Mouse (Mus musculus): ENCODE data around the gene Rab27a. TPM values are rescaled to one million over a fixed set of nuclear protein-coding genes. Genes with fewer than 3 reads are reported as not detected.
"Not testable (repeated sequence)": the region's sequence is repeated elsewhere in the genome, so short reads cannot be mapped to it uniquely, and the experiment has no call there.

Gene Rab27a
- polyA plus RNA-seq, 1 experiment from 2014 or later, result 6.0 TPM

GRCm38 (mm10) chr9:73101536-73101935 lies 56.9 kb downstream of the Rab27a start, which contains the start of gene Khdc3:
Gene Khdc3 (plus strand): TSS chr9:73101836.
- no peak within 1 kb of the TSS for H3K27ac ChIP-seq (ENCODE audit: low read length)
- H3K4me3 ChIP-seq (ENCODE audit: low read length), result no peak within 1 kb of the TSS
- no peaks in the 10 kb centered on the region for H3K36me3 ChIP-seq (ENCODE audit: insufficient read depth, low read length)
- H3K9me3 ChIP-seq (ENCODE audit: low read length), result no peaks in the 10 kb centered on the region
- 90% methylated on average over 5 of the region's 5 CpGs for WGBS
- H3K27me3 ChIP-seq (ENCODE audit: insufficient read depth, low read length), result peaks cover 16% of the 10 kb centered on the region; the same call in 1 of the 2 replicates
- H3K4me2 ChIP-seq (replicated peaks; ENCODE audit: low read depth, low read length), result no peak within 1 kb of the TSS
- 0 out of 2 replicates have a peak, but pooled peaks cover 7% of the 10 kb centered on the region for H3K4me1 ChIP-seq (ENCODE audit: insufficient read depth, low read length)
- H3K9ac ChIP-seq (replicated peaks; ENCODE audit: low read length), result no peak within 1 kb of the TSS
- no peak for ATAC-seq (ENCODE audit: low FRiP score, low TSS enrichment)

DNA sequence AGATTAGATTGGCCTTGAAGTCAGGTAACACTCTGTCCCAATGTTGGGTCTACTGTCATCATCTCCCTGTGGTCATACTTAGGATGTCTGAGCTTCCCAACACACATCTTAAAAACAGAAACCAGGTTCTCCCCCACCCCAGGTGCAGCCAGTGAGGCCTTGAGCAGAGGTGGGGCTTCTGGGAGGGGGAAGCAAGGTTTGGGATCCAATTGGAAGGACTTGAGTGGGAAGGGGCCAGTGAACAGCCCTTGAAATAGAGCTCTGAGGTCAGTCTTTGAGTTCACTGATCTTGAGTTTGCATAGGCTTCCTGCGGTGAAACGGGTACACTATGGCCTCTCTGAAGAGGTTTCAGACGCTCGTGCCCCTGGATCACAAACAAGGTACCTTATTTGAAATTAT lies 57.5 kb downstream of the Rab27a start, which contains the start of gene Gm20509:
Gene Gm20509, plus strand, starts transcription at position 290 of the 400 bp plus-strand sequence.
- WGBS, result 90% methylated on average over 4 of the region's 4 CpGs
- H3K4me3 ChIP-seq (ENCODE audit: low read length), result peak within 1 kb of the TSS; percentile 49
- H3K27ac ChIP-seq (ENCODE audit: low read length), result no peak within 1 kb of the TSS
- ATAC-seq (ENCODE audit: low FRiP score, low TSS enrichment), result no peak
- no peaks in the 10 kb centered on the region for H3K9me3 ChIP-seq (ENCODE audit: low read length)
- peak within 1 kb of the TSS; percentile 85 for H3K4me2 ChIP-seq (replicated peaks; ENCODE audit: low read depth, low read length)
- peaks cover 17% of the 10 kb centered on the region; the same call in 1 of the 2 replicates for H3K27me3 ChIP-seq (ENCODE audit: insufficient read depth, low read length)
- 0 out of 2 replicates have a peak, but pooled peaks cover 7% of the 10 kb centered on the region for H3K4me1 ChIP-seq (ENCODE audit: insufficient read depth, low read length)
- H3K36me3 ChIP-seq (ENCODE audit: insufficient read depth, low read length), result no peaks in the 10 kb centered on the region
- peak within 1 kb of the TSS; percentile 67 for H3K9ac ChIP-seq (replicated peaks; ENCODE audit: low read length)

DNA sequence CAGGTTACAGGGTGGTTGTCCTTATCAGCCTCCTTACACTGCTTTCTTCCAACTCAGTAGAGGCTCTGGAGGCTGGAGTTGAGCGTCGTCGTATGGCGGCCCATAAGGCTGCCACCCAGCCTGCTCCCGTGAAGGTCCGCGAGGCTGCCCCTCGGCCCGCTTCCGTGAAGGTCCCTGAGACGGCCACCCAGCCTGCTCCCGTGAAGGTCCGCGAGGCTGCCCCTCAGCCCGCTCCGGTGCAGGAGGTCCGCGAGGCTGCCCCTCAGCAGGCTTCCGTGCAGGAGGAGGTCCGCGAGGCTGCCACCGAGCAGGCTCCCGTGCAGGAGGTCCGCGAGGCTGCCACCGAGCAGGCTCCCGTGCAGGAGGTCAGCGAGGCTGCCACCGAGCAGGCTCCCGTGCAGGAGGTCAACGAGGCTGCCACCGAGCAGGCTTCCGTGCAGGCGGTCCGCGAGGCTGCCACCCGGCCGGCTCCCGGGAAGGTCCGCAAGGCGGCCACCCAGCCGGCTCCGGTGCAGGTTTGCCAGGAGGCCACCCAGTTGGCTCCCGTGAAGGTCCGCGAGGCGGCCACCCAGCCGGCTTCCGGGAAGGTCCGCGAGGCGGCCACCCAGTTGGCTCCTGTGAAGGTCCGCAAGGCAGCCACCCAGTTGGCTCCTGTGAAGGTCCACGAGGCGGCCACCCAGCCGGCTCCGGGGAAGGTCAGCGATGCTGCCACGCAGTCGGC lies 58.7 kb downstream of the Rab27a start:
- Histone ChIP-seq H3K27ac (ENCODE audit: low read length) (no peak overlapping the region), H3K4me2 (replicated peaks; ENCODE audit: low read depth, low read length) (peak overlapping the region; percentile 85), H3K27me3 (ENCODE audit: insufficient read depth, low read length) (peaks cover 17% of the 10 kb centered on the region; the same call in 1 of the 2 replicates), H3K36me3 (ENCODE audit: insufficient read depth, low read length) (no peaks in the 10 kb centered on the region), H3K9me3 (ENCODE audit: low read length) (no peaks in the 10 kb centered on the region), H3K9ac (replicated peaks; ENCODE audit: low read length) (peak overlapping the region; percentile 67), H3K4me1 (ENCODE audit: insufficient read depth, low read length) (0 out of 2 replicates have a peak, but pooled peaks cover 7% of the 10 kb centered on the region), H3K4me3 (ENCODE audit: low read length) (peak overlapping the region; percentile 49)
- 3% methylated on average over 60 of the region's 60 CpGs for WGBS
- peak; percentile 66 for ATAC-seq (ENCODE audit: low FRiP score, low TSS enrichment)

GRCm38 (mm10) chr9:73103880-73104198 lies 59.2 kb downstream of the Rab27a start:
- 0 out of 2 replicates have a peak, but pooled peaks cover 7% of the 10 kb centered on the region for H3K4me1 ChIP-seq (ENCODE audit: insufficient read depth, low read length)
- H3K27ac ChIP-seq (ENCODE audit: low read length), result no peak overlapping the region
- 34% methylated on average over 5 of the region's 5 CpGs for WGBS
- H3K4me2 ChIP-seq (replicated peaks; ENCODE audit: low read depth, low read length), result peak overlapping the region; percentile 85
- peak; percentile 68 for ATAC-seq (ENCODE audit: low FRiP score, low TSS enrichment)
- peak overlapping the region; percentile 49 for H3K4me3 ChIP-seq (ENCODE audit: low read length)
- no peaks in the 10 kb centered on the region for H3K9me3 ChIP-seq (ENCODE audit: low read length)
- H3K36me3 ChIP-seq (ENCODE audit: insufficient read depth, low read length), result no peaks in the 10 kb centered on the region
- H3K27me3 ChIP-seq (ENCODE audit: insufficient read depth, low read length), result peaks cover 17% of the 10 kb centered on the region; the same call in 1 of the 2 replicates
- peak overlapping the region; percentile 67 for H3K9ac ChIP-seq (replicated peaks; ENCODE audit: low read length)

- H3K36me3 ChIP-seq (ENCODE audit: insufficient read depth, low read length), result no peaks in the 10 kb centered on the region
- ATAC-seq (ENCODE audit: low FRiP score, low TSS enrichment), result no peak
- no peak overlapping the region for H3K9ac ChIP-seq (replicated peaks; ENCODE audit: low read length)
- no peaks in the 10 kb centered on the region for H3K9me3 ChIP-seq (ENCODE audit: low read length)
- H3K27ac ChIP-seq (ENCODE audit: low read length), result no peak overlapping the region
- 0 out of 2 replicates have a peak, but pooled peaks cover 7% of the 10 kb centered on the region for H3K4me1 ChIP-seq (ENCODE audit: insufficient read depth, low read length)
- no peak overlapping the region for H3K4me3 ChIP-seq (ENCODE audit: low read length)
- 59% methylated on average over 1 of the region's 1 CpGs for WGBS
- H3K4me2 ChIP-seq (replicated peaks; ENCODE audit: low read depth, low read length), result no peak overlapping the region
- peaks cover 17% of the 10 kb centered on the region; the same call in 1 of the 2 replicates for H3K27me3 ChIP-seq (ENCODE audit: insufficient read depth, low read length)
Observed at GRCm38 (mm10) chr9:73105141-73105540, 60.5 kb downstream of the Rab27a start.

GRCm38 (mm10) chr9:73105771-73106170 lies 61.1 kb downstream of the Rab27a start:
- ATAC-seq (ENCODE audit: low FRiP score, low TSS enrichment), result no peak
- Histone ChIP-seq H3K27ac (ENCODE audit: low read length) (no peak overlapping the region), H3K4me3 (ENCODE audit: low read length) (no peak overlapping the region), H3K4me1 (ENCODE audit: insufficient read depth, low read length) (0 out of 2 replicates have a peak, but pooled peaks cover 7% of the 10 kb centered on the region), H3K36me3 (ENCODE audit: insufficient read depth, low read length) (no peaks in the 10 kb centered on the region), H3K4me2 (replicated peaks; ENCODE audit: low read depth, low read length) (no peak overlapping the region), H3K27me3 (ENCODE audit: insufficient read depth, low read length) (peaks cover 17% of the 10 kb centered on the region; the same call in 1 of the 2 replicates), H3K9me3 (ENCODE audit: low read length) (no peaks in the 10 kb centered on the region), H3K9ac (replicated peaks; ENCODE audit: low read length) (no peak overlapping the region)

DNA sequence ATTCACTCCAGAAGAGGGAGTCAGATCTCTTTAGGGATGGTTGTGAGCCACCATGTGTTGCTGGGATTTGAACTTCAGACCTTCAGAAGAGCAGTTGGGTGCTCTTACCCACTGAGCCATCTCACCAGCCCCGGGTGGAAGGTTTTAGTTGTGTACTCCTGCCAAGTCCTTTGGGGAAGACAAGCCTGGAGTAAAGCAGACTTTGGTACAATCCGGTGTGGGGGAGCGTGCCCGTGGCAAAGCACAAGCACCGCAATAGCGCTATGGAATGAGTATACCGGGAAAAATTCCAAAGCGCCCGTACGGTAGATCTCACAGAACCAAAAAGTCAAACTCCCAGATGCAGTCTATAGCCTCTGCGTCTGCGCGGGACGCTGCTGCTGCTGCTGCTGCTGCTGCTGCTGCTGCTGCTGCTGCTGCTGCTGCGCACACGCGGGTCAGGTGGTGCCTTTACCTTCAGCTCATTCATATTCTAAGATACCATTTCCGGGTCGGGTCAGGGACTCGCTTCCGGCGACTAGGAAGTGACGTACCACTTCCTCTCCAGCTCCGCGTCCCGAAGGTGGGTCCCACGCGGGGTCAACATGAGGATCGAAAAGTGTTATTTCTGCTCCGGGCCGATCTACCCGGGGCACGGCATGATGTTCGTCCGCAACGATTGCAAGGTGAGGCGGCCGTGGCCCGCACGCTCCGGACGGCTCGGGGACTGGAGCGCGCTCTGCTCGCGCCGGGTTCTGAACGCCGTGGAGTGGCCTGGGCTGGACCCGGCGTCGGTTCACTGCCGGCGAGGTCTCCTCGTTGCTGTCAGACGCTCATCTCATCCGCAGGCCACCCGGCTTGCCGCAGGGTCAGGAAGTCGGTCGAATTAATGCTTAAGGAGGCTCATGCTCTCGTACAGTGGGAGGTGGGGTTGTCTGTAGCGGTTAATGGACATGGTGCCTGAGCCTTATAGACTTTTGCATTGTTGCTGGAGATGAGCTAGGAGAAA lies 68.6 kb downstream of the Rab27a start, which contains the start of gene Rsl24d1:
Gene Rsl24d1, plus strand, starts transcription at position 508 of the 988 bp plus-strand sequence.
- Histone ChIP-seq H3K27me3 (ENCODE audit: insufficient read depth, low read length) (no peaks in the 10 kb centered on the region), H3K9me3 (ENCODE audit: low read length) (no peaks in the 10 kb centered on the region), H3K4me2 (replicated peaks; ENCODE audit: low read depth, low read length) (peak within 1 kb of the TSS; percentile 84), H3K4me3 (ENCODE audit: low read length) (peak within 1 kb of the TSS; percentile 99), H3K36me3 (ENCODE audit: insufficient read depth, low read length) (peaks cover 21% of the 10 kb centered on the region), H3K4me1 (ENCODE audit: insufficient read depth, low read length) (peaks cover 13% of the 10 kb centered on the region), H3K9ac (replicated peaks; ENCODE audit: low read length) (peak within 1 kb of the TSS; percentile 85), H3K27ac (ENCODE audit: low read length) (peak within 1 kb of the TSS; percentile 82)
- peak; percentile 97 for ATAC-seq (ENCODE audit: low FRiP score, low TSS enrichment)
- WGBS, result under 1% methylated on average over 64 of the region's 64 CpGs

GRCm38 (mm10) chr9:73116704-73117103 lies 72.0 kb downstream of the Rab27a start:
- Histone ChIP-seq H3K4me1 (ENCODE audit: insufficient read depth, low read length) (peaks cover 13% of the 10 kb centered on the region), H3K36me3 (ENCODE audit: insufficient read depth, low read length) (peaks cover 45% of the 10 kb centered on the region)
- not testable (repeated sequence) for H3K4me2 ChIP-seq (replicated peaks; ENCODE audit: low read depth, low read length); H3K27me3 ChIP-seq (ENCODE audit: insufficient read depth, low read length); H3K4me3 ChIP-seq (ENCODE audit: low read length); H3K27ac ChIP-seq (ENCODE audit: low read length); H3K9me3 ChIP-seq (ENCODE audit: low read length); H3K9ac ChIP-seq (replicated peaks; ENCODE audit: low read length); ATAC-seq (ENCODE audit: low FRiP score, low TSS enrichment)
- WGBS, result 93% methylated on average over 4 of the region's 6 CpGs

- H3K36me3 ChIP-seq (ENCODE audit: insufficient read depth, low read length), result peaks cover 51% of the 10 kb centered on the region
- no peak overlapping the region for H3K4me2 ChIP-seq (replicated peaks; ENCODE audit: low read depth, low read length)
- ATAC-seq (ENCODE audit: low FRiP score, low TSS enrichment), result no peak
- no peak overlapping the region for H3K9ac ChIP-seq (replicated peaks; ENCODE audit: low read length)
- H3K9me3 ChIP-seq (ENCODE audit: low read length), result no peaks in the 10 kb centered on the region
- no peak overlapping the region for H3K27ac ChIP-seq (ENCODE audit: low read length)
- no peaks in the 10 kb centered on the region for H3K27me3 ChIP-seq (ENCODE audit: insufficient read depth, low read length)
- H3K4me1 ChIP-seq (ENCODE audit: insufficient read depth, low read length), result peaks cover 10% of the 10 kb centered on the region
- no peak overlapping the region for H3K4me3 ChIP-seq (ENCODE audit: low read length)
- 85% methylated on average over 4 of the region's 4 CpGs for WGBS
Observed at GRCm38 (mm10) chr9:73118012-73118411, 73.4 kb downstream of the Rab27a start.
